Mouse (Mus musculus) bone marrow macrophage, adult 2 months (primary cell): ENCODE results near the gene Tmem200c.

Experiments used
- CTCF ChIP-seq: IDR thresholded peaks from 2 replicates; pipeline ENCODE4 v1.5.1; 2012; ENCODE audit warnings: low read depth, mild to moderate bottlenecking, low read length, moderate library complexity
- POLR2A ChIP-seq: IDR thresholded peaks from 2 replicates; pipeline ENCODE4 v1.6.1; 2012; ENCODE audit warnings: mild to moderate bottlenecking, low read depth, low read length, borderline replicate concordance

DNA sequence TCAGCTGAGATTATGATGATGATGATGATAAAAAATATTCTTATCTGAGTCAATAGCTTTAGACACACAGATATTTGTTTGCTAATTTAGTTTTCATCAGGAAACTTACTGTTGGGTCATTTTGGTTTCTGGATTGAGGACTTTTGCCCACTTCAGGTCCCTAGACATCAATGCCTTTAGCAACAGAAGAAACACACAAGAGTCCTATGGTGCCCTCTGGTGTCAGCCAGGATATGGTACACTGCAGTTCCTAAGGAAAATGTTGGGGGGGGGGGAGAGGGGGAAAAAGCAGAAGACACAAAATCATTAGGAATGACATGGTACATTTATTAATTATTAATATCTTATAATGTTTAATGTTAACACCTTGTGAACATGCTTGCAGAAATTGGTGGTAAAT is 42.0 kb downstream of the Tmem200c start:
- TF ChIP-seq POLR2A: no peak
- TF ChIP-seq CTCF: no peak
